Mouse (Mus musculus): ENCODE measurements at regions not wholly inside any gene's neighbourhood (a gene's known extent, or its start where the extent isn't known, plus 50 kb on each side); places are given as distances from the start of the nearest gene placed in this dataset.

DNA sequence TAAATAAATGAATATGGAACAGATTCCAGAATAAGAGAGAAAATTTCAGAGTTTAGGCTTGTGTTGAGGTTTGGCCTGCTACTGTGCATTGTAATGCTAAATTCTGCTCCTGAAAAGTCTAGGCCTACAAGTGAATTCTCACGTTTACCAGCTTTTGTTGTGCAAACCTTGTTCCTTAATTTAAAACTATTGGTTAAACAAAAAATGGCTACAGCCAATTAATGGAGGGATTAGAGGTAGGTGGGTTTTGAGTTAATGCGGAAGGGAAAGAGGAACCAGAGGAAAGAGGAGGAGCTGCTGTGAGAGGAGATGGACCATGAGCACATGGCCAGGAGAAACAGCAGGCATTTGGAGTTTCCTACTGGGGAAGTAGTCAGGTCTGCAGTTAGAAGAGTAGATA lies 79.1 kb upstream of the Tle4 start:
- DNase-seq (ENCODE audit: low read depth, low spot score): no peak

DNA sequence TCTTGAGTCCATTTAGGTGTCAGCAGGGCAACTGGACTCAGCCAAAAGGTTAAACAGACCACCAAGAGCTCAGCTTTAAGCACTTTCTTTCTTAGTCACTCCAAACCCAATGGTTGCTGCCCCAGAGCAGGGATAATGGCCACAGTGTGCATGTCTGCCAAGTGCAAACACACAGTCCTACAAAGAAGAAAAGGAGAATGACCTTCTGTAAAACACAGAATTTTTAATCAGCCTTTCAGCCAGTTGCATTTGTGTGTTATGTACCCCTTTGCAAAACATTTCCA lies 72.9 kb upstream of the Tle4 start:
- DNase-seq (ENCODE audit: low read depth, low spot score): no peak

GRCm38 (mm10) chr19:14670078-14670820 lies 72.4 kb upstream of the Tle4 start:
- DNase-seq (ENCODE audit: low read depth, low spot score): no peak

- no peak for DNase-seq (ENCODE audit: low read depth, low spot score)
Observed at GRCm38 (mm10) chr19:14668512-14669181, 70.8 kb upstream of the Tle4 start.

GRCm38 (mm10) chr19:14664682-14665417 lies 67.0 kb upstream of the Tle4 start:
- no peak for DNase-seq (ENCODE audit: low read depth, low spot score)

GRCm38 (mm10) chr19:14664096-14664586 lies 66.3 kb upstream of the Tle4 start:
- DNase-seq (ENCODE audit: low read depth, low spot score): no peak

- DNase-seq (ENCODE audit: low read depth, low spot score): no peak
Observed at GRCm38 (mm10) chr19:14663350-14663749, 65.5 kb upstream of the Tle4 start.

- DNase-seq (ENCODE audit: low read depth, low spot score): no peak
Observed at GRCm38 (mm10) chr19:14659725-14660124, 61.9 kb upstream of the Tle4 start.

- DNase-seq (ENCODE audit: low read depth, low spot score): no peak
Observed at GRCm38 (mm10) chr19:14658479-14658878, 60.6 kb upstream of the Tle4 start.

DNA sequence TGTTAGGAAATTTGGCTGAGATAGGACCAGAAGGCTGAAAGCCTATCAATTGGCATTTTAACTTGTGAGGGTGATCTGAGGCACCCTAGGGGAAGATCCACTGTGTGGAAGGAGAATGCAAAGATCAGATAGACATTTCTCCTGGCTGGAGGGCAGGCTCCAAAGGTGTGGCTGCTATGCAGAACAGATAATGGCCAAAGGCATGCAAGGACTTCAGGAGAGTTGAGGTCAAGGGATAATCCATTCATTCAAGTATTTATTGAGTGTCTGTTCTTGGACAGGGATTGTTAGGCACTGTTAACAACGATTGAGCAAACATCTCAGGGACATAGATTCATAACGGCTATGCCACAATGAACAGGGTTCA lies 58.2 kb upstream of the Tle4 start:
- DNase-seq (ENCODE audit: low read depth, low spot score): no peak

DNA sequence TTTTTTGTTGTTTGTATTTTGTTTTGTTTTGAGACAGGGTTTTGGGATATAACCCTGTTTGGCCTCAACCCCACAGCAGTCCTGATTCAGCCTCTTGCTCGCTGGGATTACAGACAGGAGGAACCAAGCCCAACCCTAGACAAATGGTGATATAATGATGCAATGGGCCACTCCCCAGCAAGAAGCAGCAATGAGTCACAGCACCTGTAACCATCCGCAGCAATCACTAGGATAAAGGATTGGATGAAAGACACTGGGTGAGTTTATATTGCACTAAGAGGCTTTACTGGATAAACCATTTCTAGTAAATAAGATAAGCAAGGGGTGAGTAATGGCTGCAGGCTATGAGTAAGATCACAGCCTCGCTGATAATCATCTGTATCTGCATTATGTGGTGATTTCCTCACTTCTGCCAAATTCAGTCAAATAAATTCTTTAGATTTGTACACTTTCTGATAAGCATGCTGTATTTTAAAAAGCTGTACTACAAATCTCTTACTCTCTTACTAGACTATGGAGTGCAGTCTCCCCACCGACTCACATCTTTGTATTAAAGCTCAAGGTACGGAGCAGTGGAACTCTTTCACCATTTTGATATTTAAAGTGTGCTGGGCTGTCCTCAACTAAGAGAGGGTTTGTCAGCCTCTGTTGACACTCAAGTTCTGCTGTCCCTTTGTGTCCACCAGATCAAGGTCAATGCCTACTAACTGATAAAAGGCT lies 57.6 kb upstream of the Tle4 start:
- DNase-seq (ENCODE audit: low read depth, low spot score): no peak
